14 mouse cellular contexts compared by ENCODE assay signal in genomic region chr1:155505361-155506077, GRCm38 (mm10). TPM values are rescaled to one million over a fixed set of nuclear protein-coding genes. Genes with fewer than 3 reads are reported as not detected.
DNase-seq lines count a peak whose midpoint lies in the region; ATAC-seq and TF ChIP-seq lines count a peak whose summit lies in the region.
"Had no signal": no experiment of that assay in that cellular context is flagged by ENCODE, and none has a peak within 500 bp of the region (broad histone marks: within the 10 kb centered on the region; RNA-seq: fewer than 3 reads in every experiment).

No protein-coding gene starts in this region.

- H3K36me3 ChIP-seq in kidney, embryonic 14.5 days (ENCODE audit: control insufficient read depth, insufficient read depth, low read length), result no peaks in the 10 kb centered on the region
- H3K36me3 ChIP-seq in hindbrain, embryonic 13.5 days, result no peaks in the 10 kb centered on the region
- H3K36me3 ChIP-seq: liver, embryonic 12.5 days; midbrain, embryonic 13.5 days had no signal

- H3K4me3 ChIP-seq in gastrocnemius, adult 2 months, result no peak overlapping the region
- no peak overlapping the region for H3K4me3 ChIP-seq in kidney, embryonic 14.5 days (ENCODE audit: low read length)
- H3K4me3 ChIP-seq in hindbrain, embryonic 13.5 days, result no peak overlapping the region
- H3K4me3 ChIP-seq: liver, embryonic 12.5 days; midbrain, embryonic 13.5 days had no signal

- H3K27me3 ChIP-seq in kidney, embryonic 14.5 days (ENCODE audit: control insufficient read depth, insufficient read depth, low read length), result no peaks in the 10 kb centered on the region
- H3K27me3 ChIP-seq in hindbrain, embryonic 13.5 days, result no peaks in the 10 kb centered on the region
- H3K27me3 ChIP-seq: midbrain, embryonic 13.5 days had no signal

- H3K9ac ChIP-seq in kidney, embryonic 14.5 days (ENCODE audit: low read depth, low read length), result no peak overlapping the region
- H3K9ac ChIP-seq in hindbrain, embryonic 13.5 days, result no peak overlapping the region
- H3K9ac ChIP-seq: liver, embryonic 12.5 days; midbrain, embryonic 13.5 days had no signal

- H3K4me2 ChIP-seq in kidney, embryonic 14.5 days (replicated peaks; ENCODE audit: low read depth, low read length), result no peak overlapping the region
- no peak overlapping the region for H3K4me2 ChIP-seq in hindbrain, embryonic 13.5 days
- H3K4me2 ChIP-seq: liver, embryonic 12.5 days; midbrain, embryonic 13.5 days had no signal

- no peak for DNase-seq in gastrocnemius, adult 2 months
- no peak for DNase-seq in gastrocnemius, postnatal 4 days (ENCODE audit: low spot score in 2 of 2)
- DNase-seq in kidney, postnatal 10 days, result peak; percentile 20
- peak; percentile 35 for DNase-seq in CD4-positive, CD25-positive, alpha-beta regulatory T cell, adult 2 months (ENCODE audit: low read depth, low spot score)
- DNase-seq in heart, postnatal 4 days, result peak; percentile 25
- DNase-seq in kidney, adult 9 months, result no peak
- DNase-seq: gastrocnemius, postnatal 25 days; right cerebral cortex, postnatal 14 days had no signal

- H3K27ac ChIP-seq in gastrocnemius, adult 2 months, result 0 out of 2 replicates have a peak overlapping the region, but pooled peaks have one; percentile 49
- no peak overlapping the region for H3K27ac ChIP-seq in kidney, embryonic 14.5 days (ENCODE audit: low read depth, low read length)
- H3K27ac ChIP-seq in hindbrain, embryonic 13.5 days, result no peak overlapping the region
- H3K27ac ChIP-seq: kidney, postnatal 0 days; liver, embryonic 12.5 days; midbrain, embryonic 13.5 days had no signal

- peaks cover 5% of the 10 kb centered on the region; the same call in 1 of the 2 replicates for H3K4me1 ChIP-seq in kidney, embryonic 14.5 days (ENCODE audit: control insufficient read depth, insufficient read depth, low read length)
- H3K4me1 ChIP-seq in hindbrain, embryonic 13.5 days (replicated peaks), result peaks cover 13% of the 10 kb centered on the region
- H3K4me1 ChIP-seq: liver, embryonic 12.5 days had no signal

- ATAC-seq in kidney, embryonic 14.5 days (ENCODE audit: low FRiP score, low TSS enrichment), result no peak
- ATAC-seq in hindbrain, embryonic 13.5 days (ENCODE audit: low FRiP score), result no peak
- ATAC-seq: hindbrain, embryonic 16.5 days; liver, embryonic 12.5 days; midbrain, embryonic 13.5 days had no signal

- no peaks in the 10 kb centered on the region for H3K9me3 ChIP-seq in kidney, embryonic 14.5 days (ENCODE audit: control insufficient read depth, low read length)
- no peaks in the 10 kb centered on the region; the same call in 1 of the 2 replicates for H3K9me3 ChIP-seq in hindbrain, embryonic 13.5 days
- H3K9me3 ChIP-seq: liver, embryonic 12.5 days; midbrain, embryonic 13.5 days had no signal

- no peak for TF ChIP-seq CTCF in gastrocnemius, adult 2 months (IDR thresholded peaks at IDR 0.05)

- 73% methylated on average over 6 of the region's 6 CpGs for WGBS in kidney, embryonic 14.5 days
- 73% methylated on average over 6 of the region's 6 CpGs for WGBS in hindbrain, embryonic 13.5 days

- intact Hi-C loops in gastrocnemius, adult 2 months (cut with DNase I), result no loop called here

RNA-seq across cellular contexts. Expression of gene Acbd6, which starts 52.4 kb away (rescaled TPM):
- total RNA-seq in gastrocnemius, adult 2 months (2021), result 10 to 100 TPM; 54.4 to 65.2 TPM
- total RNA-seq in gastrocnemius, postnatal 4 days (2021), result 10 to 100 TPM; 57.9 to 59.5 TPM
- polyA plus RNA-seq in kidney, embryonic 14.5 days (2014; fragmentation: Nextera tagmentation; extraction: Ambion mirVana), result 80.7 and 87.0 TPM in 2 replicates
- 10 to 100 TPM; 66.1 to 67.6 TPM for total RNA-seq in heart, postnatal 4 days (2021)
- 81.2 and 83.0 TPM in 2 replicates for polyA plus RNA-seq in hindbrain, embryonic 13.5 days (2015; fragmentation: Nextera tagmentation; extraction: Ambion mirVana)

Comparison
In these comparisons a context has a peak if more than half of its experiments do, and no peak if none do; other contexts are left out.
1. DNase-seq: peak in kidney, postnatal 10 days (single experiment), CD4-positive, CD25-positive, alpha-beta regulatory T cell, adult 2 months (single experiment) and heart, postnatal 4 days (single experiment); none in gastrocnemius, adult 2 months (single experiment), gastrocnemius, postnatal 4 days (0 of 2) and kidney, adult 9 months (single experiment).